Comparison of ENCODE assay signal across 24 mouse cellular contexts in the genomic region with DNA sequence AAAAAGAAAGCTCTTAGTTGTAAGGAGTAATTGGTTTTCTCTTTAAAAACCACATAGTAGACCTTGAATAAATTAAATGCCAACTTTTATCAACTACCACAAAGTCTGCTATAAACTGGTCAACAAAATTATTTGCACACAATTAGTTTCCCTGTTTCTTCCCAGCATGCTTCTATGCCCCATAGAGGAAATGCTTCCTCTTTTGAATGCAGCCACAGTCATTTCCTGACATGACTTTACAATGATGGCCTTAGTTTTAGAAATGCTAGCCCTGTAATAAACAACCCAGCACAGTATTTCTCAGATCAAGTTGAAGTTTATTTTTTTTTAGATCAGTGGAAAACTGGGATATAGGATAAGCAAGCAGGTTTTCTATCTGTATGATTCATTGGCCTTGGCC.
DNase-seq lines count a peak whose midpoint lies in the region; ATAC-seq and TF ChIP-seq lines count a peak whose summit lies in the region.
"Had no signal": no experiment of that assay in that cellular context is flagged by ENCODE, and none has a peak within 500 bp of the region (broad histone marks: within the 10 kb centered on the region; RNA-seq: fewer than 3 reads in every experiment).

No protein-coding gene starts in this region.

- no peak for TF ChIP-seq POLR2A in heart, adult 2 months (IDR thresholded peaks at IDR 0.05; ENCODE audit: insufficient read depth, low read depth, low read length)

- H3K4me3 ChIP-seq in heart, adult 2 months = no peak overlapping the region
- H3K4me3 ChIP-seq: embryonic facial prominence, embryonic 10.5 days; embryonic facial prominence, embryonic 12.5 days; forebrain, embryonic 13.5 days; forebrain, embryonic 15.5 days had no signal

- intact Hi-C loops in heart, adult 2 months (cut with DNase I) = no loop called here
- intact Hi-C loops in gastrocnemius, postnatal 36 days (cut with DNase I) = no loop called here

- ATAC-seq in granulocyte monocyte progenitor cell, adult 5-6 weeks (replicated peaks; ENCODE audit: poor library complexity, severe bottlenecking) = 0 out of 2 replicates have a peak, but pooled peaks have one; percentile 35
- peak; percentile 55; the same call in 1 of the 2 replicates for ATAC-seq in megakaryocyte progenitor cell, adult 5-6 weeks (replicated peaks; ENCODE audit: poor library complexity)
- ATAC-seq in CD4-positive, CD25-positive, alpha-beta regulatory T cell, adult 4 months = no peak
- ATAC-seq: activated CD4-positive, CD25-positive, alpha-beta regulatory T cell, adult 4 months; forebrain, embryonic 13.5 days; forebrain, embryonic 15.5 days; forebrain, postnatal 0 days; Patski had no signal

- no peak for TF ChIP-seq EP300 in heart, adult 2 months (IDR thresholded peaks at IDR 0.05; ENCODE audit: insufficient read depth, low read depth, low read length)

- no peaks in the 10 kb centered on the region for H3K27me3 ChIP-seq in heart, adult 2 months (ENCODE audit: control insufficient read depth, insufficient read depth, low read length)
- H3K27me3 ChIP-seq: CH12.LX; embryonic facial prominence, embryonic 12.5 days; forebrain, embryonic 13.5 days; forebrain, embryonic 15.5 days; Patski had no signal

- no peaks in the 10 kb centered on the region for H3K79me2 ChIP-seq in heart, adult 2 months (replicated peaks; ENCODE audit: control insufficient read depth, insufficient read depth, low read length)

- peak; percentile 4 for DNase-seq in heart, adult 8-10 months (ENCODE audit: low spot score)
- no peak for DNase-seq in heart, adult 2 months
- peak; percentile 29 for DNase-seq in 416B (ENCODE audit: low read depth)
- DNase-seq in gastrocnemius, postnatal 36 days = no peak
- DNase-seq: adrenal gland, adult 8-10 months; adrenal gland, postnatal 14 days; adrenal gland, postnatal 36 days; cerebellum, adult 11-12 months; cerebellum, adult 2 months; cerebellum, adult 9-11 months; cerebellum, postnatal 14 days; cerebellum, postnatal 36 days; forebrain, postnatal 0 days had no signal

- TF ChIP-seq CTCF in heart, adult 2 months (IDR thresholded peaks at IDR 0.05) = no peak

- no peak overlapping the region for H3K9ac ChIP-seq in heart, adult 2 months (ENCODE audit: low read depth, low read length)
- H3K9ac ChIP-seq: embryonic facial prominence, embryonic 12.5 days; forebrain, embryonic 13.5 days; forebrain, embryonic 15.5 days; forebrain, postnatal 0 days had no signal

- H3K27ac ChIP-seq in heart, adult 2 months = no peak overlapping the region; the same call in 1 of the 2 replicates
- H3K27ac ChIP-seq: embryonic facial prominence, embryonic 10.5 days; embryonic facial prominence, embryonic 12.5 days; forebrain, embryonic 13.5 days; forebrain, embryonic 15.5 days had no signal

- no peaks in the 10 kb centered on the region for H3K36me3 ChIP-seq in heart, adult 2 months (ENCODE audit: control insufficient read depth, insufficient read depth, low read length)
- H3K36me3 ChIP-seq: embryonic facial prominence, embryonic 10.5 days; embryonic facial prominence, embryonic 12.5 days; forebrain, embryonic 15.5 days; G1E had no signal

- no peaks in the 10 kb centered on the region for H3K4me1 ChIP-seq in heart, adult 2 months (ENCODE audit: control insufficient read depth, insufficient read depth, low read length)
- H3K4me1 ChIP-seq: embryonic facial prominence, embryonic 10.5 days; embryonic facial prominence, embryonic 12.5 days; forebrain, embryonic 15.5 days had no signal

Comparison
In these comparisons a context has a peak if more than half of its experiments do, and no peak if none do; other contexts are left out.
1. DNase-seq: peak in heart, adult 8-10 months (single experiment) and 416B (single experiment); none in heart, adult 2 months (0 of 2) and gastrocnemius, postnatal 36 days (0 of 2).